Comparison of ENCODE assay signal across 17 mouse cellular contexts in the genomic region with DNA sequence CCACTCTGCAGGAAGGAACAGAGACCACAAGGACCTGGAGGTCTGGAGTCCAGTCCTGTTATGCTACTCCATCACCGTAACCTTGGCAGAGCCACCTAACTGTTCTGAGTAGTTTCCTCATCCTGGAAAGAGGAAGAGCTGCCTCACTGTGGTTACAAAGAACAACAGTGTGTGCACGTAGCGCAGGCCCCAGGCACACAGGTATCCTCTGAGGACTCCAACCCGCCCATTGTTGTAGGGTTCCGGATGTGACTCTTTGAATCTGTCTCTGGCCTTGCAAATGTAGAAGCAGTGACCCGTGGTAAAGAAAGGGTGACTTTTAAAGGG. TPM values are rescaled to one million over a fixed set of nuclear protein-coding genes. Genes with fewer than 3 reads are reported as not detected.
DNase-seq lines count a peak whose midpoint lies in the region; ATAC-seq lines count a peak whose summit lies in the region.
"Had no signal": no experiment of that assay in that cellular context is flagged by ENCODE, and none has a peak within 500 bp of the region (broad histone marks: within the 10 kb centered on the region; RNA-seq: fewer than 3 reads in every experiment).

No protein-coding gene starts in this region.

- 65% methylated on average over 6 of the region's 6 CpGs for WGBS in intestine, embryonic 16.5 days
- WGBS in intestine, embryonic 15.5 days, result 68% methylated on average over 6 of the region's 6 CpGs

- no peak overlapping the region for H3K4me2 ChIP-seq in intestine, embryonic 16.5 days (ENCODE audit: low read depth, low read length)
- H3K4me2 ChIP-seq in intestine, embryonic 15.5 days (replicated peaks), result no peak overlapping the region
- H3K4me2 ChIP-seq: embryonic facial prominence, embryonic 13.5 days; hindbrain, embryonic 15.5 days had no signal

- peaks cover 16% of the 10 kb centered on the region for H3K4me1 ChIP-seq in intestine, embryonic 16.5 days (ENCODE audit: control insufficient read depth, insufficient read depth, low read length)
- H3K4me1 ChIP-seq in intestine, embryonic 15.5 days (replicated peaks), result peaks cover 16% of the 10 kb centered on the region; the same call in 1 of the 2 replicates

- H3K27ac ChIP-seq in intestine, embryonic 16.5 days (ENCODE audit: low read length), result peak overlapping the region; percentile 78
- H3K27ac ChIP-seq in intestine, embryonic 15.5 days, result no peak overlapping the region
- H3K27ac ChIP-seq: embryonic facial prominence, embryonic 13.5 days; hindbrain, embryonic 15.5 days; kidney, postnatal 0 days had no signal

- no peak overlapping the region for H3K4me3 ChIP-seq in intestine, embryonic 16.5 days (ENCODE audit: low read length)
- H3K4me3 ChIP-seq in intestine, embryonic 15.5 days (replicated peaks), result no peak overlapping the region
- H3K4me3 ChIP-seq: embryonic facial prominence, embryonic 13.5 days; hindbrain, embryonic 15.5 days had no signal

- intact Hi-C loops in gastrocnemius, postnatal 14 days (cut with DNase I; ENCODE audit: low total_unique reads), result no loop called here

- no peaks in the 10 kb centered on the region for H3K27me3 ChIP-seq in intestine, embryonic 16.5 days (replicated peaks; ENCODE audit: control insufficient read depth, insufficient read depth, low read length)
- H3K27me3 ChIP-seq in intestine, embryonic 15.5 days (replicated peaks), result no peaks in the 10 kb centered on the region

- peak; percentile 34 for DNase-seq in thymus, postnatal 0 days (ENCODE audit: low spot score)
- DNase-seq in thymus, postnatal 10 days (ENCODE audit: low spot score in 2 of 2), result no peak
- no peak for DNase-seq in gastrocnemius, postnatal 14 days
- no peak for DNase-seq in right cerebral cortex, postnatal 25 days
- DNase-seq in MN1 (ENCODE audit: low spot score), result no peak
- DNase-seq: adrenal gland, postnatal 10 days; forebrain, postnatal 0 days; heart, adult 11 months; layer of hippocampus, postnatal 36 days; thymus, postnatal 36 days had no signal

- no peak for ATAC-seq in intestine, embryonic 16.5 days
- no peak for ATAC-seq in intestine, embryonic 15.5 days
- ATAC-seq in granulocyte monocyte progenitor cell, adult 5-6 weeks (replicated peaks; ENCODE audit: poor library complexity, severe bottlenecking), result peak; percentile 84
- ATAC-seq: forebrain, postnatal 0 days had no signal

- H3K36me3 ChIP-seq in intestine, embryonic 16.5 days (ENCODE audit: control insufficient read depth, insufficient read depth, low read length), result no peaks in the 10 kb centered on the region
- H3K36me3 ChIP-seq in intestine, embryonic 15.5 days, result no peaks in the 10 kb centered on the region
- H3K36me3 ChIP-seq: embryonic facial prominence, embryonic 13.5 days; G1E; hindbrain, embryonic 15.5 days had no signal

- H3K9me3 ChIP-seq in intestine, embryonic 16.5 days (ENCODE audit: control insufficient read depth, low read length), result no peaks in the 10 kb centered on the region
- no peaks in the 10 kb centered on the region for H3K9me3 ChIP-seq in intestine, embryonic 15.5 days
- H3K9me3 ChIP-seq: embryonic facial prominence, embryonic 13.5 days; hindbrain, embryonic 15.5 days had no signal

- no peak overlapping the region for H3K9ac ChIP-seq in intestine, embryonic 16.5 days (ENCODE audit: low read depth, low read length)
- no peak overlapping the region for H3K9ac ChIP-seq in intestine, embryonic 15.5 days
- H3K9ac ChIP-seq: embryonic facial prominence, embryonic 13.5 days; forebrain, postnatal 0 days; hindbrain, embryonic 15.5 days had no signal

RNA-seq across cellular contexts. Expression of gene Egln3, which starts 39.0 kb away (rescaled TPM):
- polyA plus RNA-seq in intestine, embryonic 16.5 days (2015; fragmentation: Nextera tagmentation; extraction: Ambion mirVana), result 69.4 and 73.6 TPM in 2 replicates
- 54.2 and 57.9 TPM in 2 replicates for polyA plus RNA-seq in intestine, embryonic 15.5 days (2015; fragmentation: Nextera tagmentation; extraction: Ambion mirVana)
- 17.8 and 18.4 TPM in 2 replicates for polyA plus RNA-seq in thymus, postnatal 0 days (2015; fragmentation: Nextera tagmentation; extraction: Ambion mirVana)
- 40.2 and 52.0 TPM in 2 replicates for total RNA-seq in granulocyte monocyte progenitor cell, adult 5-6 weeks (2014; fragmentation: Nextera tagmentation)
- 20.5 and 22.9 TPM in 2 replicates for total RNA-seq in granulocyte monocyte progenitor cell, adult 5-6 weeks (2017)
- total RNA-seq in gastrocnemius, postnatal 14 days (2021), result 10 to 100 TPM; 14.0 to 14.1 TPM
- polyA plus RNA-seq: G1E had no signal
